Mouse (Mus musculus) cerebellum, adult 2 months (tissue): ENCODE results near the gene Pon3. TPM values are rescaled to one million over a fixed set of nuclear protein-coding genes. Genes with fewer than 3 reads are reported as not detected.

Source experiments
- DNase-seq, 2 experiments: peaks; one replicate each; pipeline ENCODE4 v3.0.0; 2021
- H3K27ac ChIP-seq: fragments of 200-500 bp; 2 replicates; pipeline ENCODE4 v1.5.1; 2012; ENCODE audit warnings: low read length, control low read depth, inconsistent platforms; ENCODE audit not compliant: insufficient read depth
- H3K27me3 ChIP-seq: fragments of 200-500 bp; 2 replicates; pipeline ENCODE4 v1.6.1; 2012; ENCODE audit warnings: inconsistent platforms, mild to moderate bottlenecking, low read length, moderate library complexity; ENCODE audit not compliant: control insufficient read depth, insufficient read depth
- H3K4me1 ChIP-seq: fragments of 200-500 bp; 2 replicates; pipeline ENCODE4 v1.6.1; 2011; ENCODE audit warnings: low read length; ENCODE audit not compliant: control insufficient read depth, insufficient read depth
- H3K4me3 ChIP-seq: fragments of 200-500 bp; replicated peaks from 2 replicates; pipeline ENCODE3; 2011; ENCODE audit warnings: mild to moderate bottlenecking, low read depth, low read length, control low read depth; ENCODE audit not compliant: insufficient read depth
- CTCF ChIP-seq: fragments of 200-500 bp; IDR thresholded peaks from 2 replicates; pipeline ENCODE4 v1.5.1; 2011; ENCODE audit warnings: low read depth, mild to moderate bottlenecking, control low read depth, low read length, moderate library complexity, borderline replicate concordance; ENCODE audit not compliant: insufficient read depth
- POLR2A ChIP-seq: fragments of 200-500 bp; IDR thresholded peaks from 2 replicates; pipeline ENCODE4 v1.6.1; 2011; ENCODE audit warnings: low read length, control low read depth, borderline replicate concordance; ENCODE audit not compliant: insufficient read depth
- WGBS: fragments of 180-500 bp; shearing (Covaris S2); methylation state at CpG from one replicate; pipeline ENCODE4 v1.1.7; 2018; 5-methylcytosine and 5-hydroxymethylcytosine counted together
- polyA plus RNA-seq: library from polyadenylated mRNA; depleted of rRNA; stranded (reverse); fragments of >200 nt; gene quantifications from 2 replicates; pipeline ENCODE4 v1.2.3, GENCODE M21; 2012

The Pon3 gene
- polyA plus RNA-seq, 1 experiment: 1.7 TPM

GRCm38 (mm10) chr6:5218190-5218589 lies 37.9 kb downstream of the Pon3 start:
- Histone ChIP-seq H3K27me3 (no peaks in the 10 kb centered on the region), H3K27ac (no peak overlapping the region), H3K4me3 (no peak overlapping the region), H3K4me1 (no peaks in the 10 kb centered on the region)
- no peak for DNase-seq
- WGBS: 96% methylated on average over 4 of the region's 4 CpGs
- TF ChIP-seq CTCF: no peak
- TF ChIP-seq POLR2A: no peak

DNA sequence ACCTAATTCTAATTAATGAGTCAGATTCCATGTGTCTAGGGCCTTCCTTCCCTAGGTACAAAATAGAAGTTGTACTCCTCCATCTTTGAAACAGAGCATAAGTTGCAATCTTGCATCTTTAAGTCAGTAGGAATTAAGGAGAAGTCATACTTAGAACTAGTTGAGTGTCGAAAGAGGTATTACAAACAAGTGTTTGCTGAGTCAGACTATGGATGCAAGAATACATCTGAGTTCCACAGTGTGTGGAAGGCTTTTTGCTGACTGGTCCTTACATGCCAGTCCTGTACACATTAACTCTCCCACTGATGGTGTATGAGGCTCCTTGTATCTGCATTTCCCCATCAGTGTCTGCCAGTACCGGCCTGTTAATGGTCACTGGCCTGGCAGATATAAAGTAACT lies 48.3 kb downstream of the Pon3 start:
- TF ChIP-seq POLR2A: no peak
- no peak for TF ChIP-seq CTCF
- 93% methylated on average over 2 of the region's 2 CpGs for WGBS
- Histone ChIP-seq H3K4me3 (no peak overlapping the region), H3K27ac (no peak overlapping the region), H3K4me1 (no peaks in the 10 kb centered on the region), H3K27me3 (no peaks in the 10 kb centered on the region)
- no peak for DNase-seq

GRCm38 (mm10) chr6:5199916-5200315 lies 56.2 kb downstream of the Pon3 start:
- 83% methylated on average over 3 of the region's 3 CpGs for WGBS
- no peak overlapping the region for H3K4me3 ChIP-seq
- H3K27me3 ChIP-seq: no peaks in the 10 kb centered on the region
- no peak overlapping the region for H3K27ac ChIP-seq
- H3K4me1 ChIP-seq: no peaks in the 10 kb centered on the region
- no peak for DNase-seq
- no peak for TF ChIP-seq POLR2A
- TF ChIP-seq CTCF: no peak

DNA sequence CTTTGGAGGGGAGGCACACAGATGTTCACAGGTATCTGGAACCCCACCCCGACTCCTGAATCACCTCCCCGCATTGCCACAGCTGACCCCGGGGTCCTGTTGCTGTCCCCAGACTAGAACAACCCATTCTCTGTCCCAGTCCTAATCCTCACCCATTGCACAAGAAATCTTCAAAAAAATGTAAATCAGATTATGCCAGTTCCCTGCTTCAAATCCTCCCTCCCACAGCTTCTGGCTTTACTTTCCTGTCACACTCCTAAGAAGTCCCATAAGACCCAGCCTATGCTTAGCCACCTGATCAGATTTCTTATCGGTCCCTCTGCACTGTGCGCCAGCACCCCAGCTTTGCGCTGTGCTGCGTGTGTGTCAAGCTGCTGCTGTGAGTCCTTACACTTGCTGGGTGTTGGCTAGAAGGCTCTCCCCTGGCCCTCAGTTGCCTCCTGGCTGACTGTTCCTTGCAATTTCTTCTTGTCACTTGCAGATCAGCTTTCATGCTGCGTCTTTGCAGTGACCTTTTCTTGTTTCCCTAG lies 56.6 kb downstream of the Pon3 start:
- 84% methylated on average over 8 of the region's 8 CpGs for WGBS
- DNase-seq: no peak
- Histone ChIP-seq H3K4me3 (no peak overlapping the region), H3K4me1 (no peaks in the 10 kb centered on the region), H3K27me3 (no peaks in the 10 kb centered on the region), H3K27ac (no peak overlapping the region)
- TF ChIP-seq CTCF (no peak), POLR2A (no peak)

- no peak for DNase-seq
- Histone ChIP-seq H3K27ac (no peak overlapping the region), H3K4me1 (no peaks in the 10 kb centered on the region), H3K4me3 (no peak overlapping the region), H3K27me3 (no peaks in the 10 kb centered on the region)
- 92% methylated on average over 5 of the region's 5 CpGs for WGBS
- TF ChIP-seq POLR2A (no peak), CTCF (no peak)
These were observed 57.5 kb downstream of the Pon3 start for GRCm38 (mm10) chr6:5198590-5198989.

GRCm38 (mm10) chr6:5193693-5194092 lies 62.4 kb downstream of the Pon3 start, which contains the start of gene Pon1:
Gene Pon1, minus strand, starts transcription at chr6:5193946.
- no peak within 1 kb of the TSS for H3K4me3 ChIP-seq
- no peak within 1 kb of the TSS for H3K27ac ChIP-seq
- WGBS: 38% methylated on average over 5 of the region's 5 CpGs
- TF ChIP-seq CTCF (no peak), POLR2A (no peak)
- DNase-seq: no peak
- no peaks in the 10 kb centered on the region for H3K4me1 ChIP-seq
- H3K27me3 ChIP-seq: no peaks in the 10 kb centered on the region

DNA sequence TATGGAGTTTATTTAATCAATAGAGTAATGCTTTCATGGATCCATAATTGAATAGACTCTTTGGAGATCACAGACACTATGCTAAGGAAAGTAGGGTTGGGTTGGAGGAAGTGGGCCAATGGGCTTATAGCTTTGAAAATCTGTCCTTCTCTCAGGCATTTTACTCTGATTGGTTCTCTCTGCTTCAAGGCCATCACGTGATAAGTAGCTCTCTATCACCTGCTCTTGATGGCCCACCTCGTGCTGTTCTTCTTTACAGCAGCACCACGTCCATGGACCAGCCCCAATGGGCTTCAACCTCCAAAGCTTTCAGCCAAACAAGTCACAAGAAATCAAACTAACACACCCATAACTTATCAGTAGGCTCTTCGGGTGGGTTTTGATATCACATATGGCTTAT lies 65.3 kb downstream of the Pon3 start:
- Histone ChIP-seq H3K27me3 (no peaks in the 10 kb centered on the region), H3K27ac (no peak overlapping the region), H3K4me1 (no peaks in the 10 kb centered on the region), H3K4me3 (no peak overlapping the region)
- TF ChIP-seq POLR2A (no peak), CTCF (no peak)
- DNase-seq: no peak
- 76% methylated on average over 4 of the region's 4 CpGs for WGBS

DNA sequence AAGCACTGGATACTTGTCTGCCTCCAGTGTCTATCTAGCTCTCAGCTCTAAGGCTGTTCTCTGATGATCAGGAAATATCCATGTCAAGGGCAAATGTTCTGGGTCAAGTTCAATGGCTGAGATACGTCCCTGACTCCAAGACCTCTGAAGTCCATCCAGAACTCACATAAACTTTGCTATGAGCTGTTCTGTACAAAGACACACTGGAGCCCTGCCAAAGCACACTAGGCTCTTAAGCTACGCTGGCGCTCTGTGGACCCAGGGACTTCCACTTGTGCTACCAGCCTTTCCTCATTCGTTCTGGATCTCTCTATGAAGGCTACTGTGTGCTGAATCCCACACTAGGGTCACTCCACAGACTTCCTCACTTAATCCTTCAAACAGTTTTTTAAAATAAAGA lies 66.6 kb downstream of the Pon3 start:
- 43% methylated on average over 4 of the region's 4 CpGs for WGBS
- Histone ChIP-seq H3K4me3 (no peak overlapping the region), H3K27ac (no peak overlapping the region), H3K4me1 (no peaks in the 10 kb centered on the region), H3K27me3 (no peaks in the 10 kb centered on the region)
- DNase-seq: no peak
- TF ChIP-seq CTCF: no peak
- TF ChIP-seq POLR2A: no peak
